Mouse (Mus musculus) heart, embryonic 11.5 days (tissue): ENCODE measurements around the gene Olfr573-ps1. TPM values are rescaled to one million over a fixed set of nuclear protein-coding genes. Genes with fewer than 3 reads are reported as not detected.

Experiments used
- ATAC-seq: fragments of 200-750 bp; cut with Nextera tagmentation; replicated peaks from 2 replicates; pipeline ENCODE4 v1.8.0; 2017; ENCODE audit warnings: moderate library complexity; ENCODE audit not compliant: insufficient number of reproducible peaks, low FRiP score, low TSS enrichment
- H3K27ac ChIP-seq: fragments of 300-500 bp; sonication (generic); 2 replicates; pipeline ENCODE4 v1.5.1; 2014; ENCODE audit warnings: mild to moderate bottlenecking, low read depth, low read length
- H3K27me3 ChIP-seq: fragments of 300-500 bp; sonication (generic); 2 replicates; pipeline ENCODE4 v1.6.1; 2014; ENCODE audit warnings: mild to moderate bottlenecking, low read length, mixed read lengths; ENCODE audit not compliant: control insufficient read depth, insufficient read depth
- H3K36me3 ChIP-seq: fragments of 300-500 bp; sonication (generic); 2 replicates; pipeline ENCODE4 v1.6.1; 2014; ENCODE audit warnings: mild to moderate bottlenecking, low read length, moderate library complexity, mixed read lengths; ENCODE audit not compliant: control insufficient read depth, insufficient read depth
- H3K4me1 ChIP-seq: fragments of 300-500 bp; sonication (generic); 2 replicates; pipeline ENCODE4 v1.6.1; 2014; ENCODE audit warnings: low read length; ENCODE audit not compliant: control insufficient read depth, insufficient read depth
- H3K4me2 ChIP-seq: fragments of 300-500 bp; sonication (generic); 2 replicates; pipeline ENCODE4 v1.6.1; 2014; ENCODE audit warnings: mild to moderate bottlenecking, moderate library complexity
- H3K4me3 ChIP-seq: fragments of 300-500 bp; sonication (generic); 2 replicates; pipeline ENCODE4 v1.5.1; 2014; ENCODE audit warnings: low read depth, low read length
- H3K9ac ChIP-seq: fragments of 300-500 bp; sonication (generic); 2 replicates; pipeline ENCODE4 v1.6.1; 2014; ENCODE audit warnings: mild to moderate bottlenecking, low read depth, low read length, moderate library complexity
- H3K9me3 ChIP-seq: fragments of 300-500 bp; sonication (generic); replicated peaks from 2 replicates; pipeline ENCODE4 v1.6.1; 2016; ENCODE audit warnings: low read length; ENCODE audit not compliant: control insufficient read depth
- WGBS: fragments of 180-500 bp; shearing (Covaris S2); extraction: QIAGEN DNeasy Blood & Tissue Kit; methylation state at CpG from one replicate; pipeline ENCODE4 v1.1.7; 2014; ENCODE audit not compliant: insufficient replicate concordance; 5-methylcytosine and 5-hydroxymethylcytosine counted together
- polyA plus RNA-seq: library from polyadenylated mRNA; unstranded; fragments of >200 nt; fragmentation: Nextera tagmentation; extraction: Ambion mirVana; gene quantifications from 2 replicates; pipeline ENCODE4 v1.2.1, GENCODE M21; 2014

Olfr573-ps1 gene
- not detected in 2 replicates for polyA plus RNA-seq

DNA sequence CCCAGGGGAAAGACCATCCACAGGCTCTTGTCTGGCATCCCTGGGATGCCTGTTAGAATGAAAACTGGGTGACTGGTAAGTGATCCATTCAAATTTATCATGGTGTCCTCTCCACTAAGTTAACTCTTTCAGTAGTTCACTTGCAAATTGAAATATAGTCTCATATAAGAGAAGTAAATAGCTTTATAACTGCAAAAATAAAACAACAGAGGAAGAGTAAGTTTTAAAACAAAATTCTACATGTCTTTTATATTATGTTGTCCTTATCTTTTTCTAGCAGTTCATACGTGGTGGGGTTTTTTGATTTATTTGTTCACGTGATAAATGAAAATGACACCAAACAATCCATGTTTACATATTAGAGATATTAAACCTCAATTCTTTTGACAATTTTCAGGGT is at the start of gene Olfr573-ps1:
TSS of gene Olfr573-ps1 (minus strand) at position 101 of the 400 bp plus-strand sequence.
- Histone ChIP-seq H3K4me2 (no peak within 1 kb of the TSS), H3K4me1 (no peaks in the 10 kb centered on the region), H3K9ac (no peak within 1 kb of the TSS), H3K27ac (no peak within 1 kb of the TSS), H3K9me3 (no peaks in the 10 kb centered on the region), H3K27me3 (no peaks in the 10 kb centered on the region), H3K4me3 (no peak within 1 kb of the TSS), H3K36me3 (no peaks in the 10 kb centered on the region)
- ATAC-seq: no peak
- 90% methylated on average over 2 of the region's 2 CpGs for WGBS

DNA sequence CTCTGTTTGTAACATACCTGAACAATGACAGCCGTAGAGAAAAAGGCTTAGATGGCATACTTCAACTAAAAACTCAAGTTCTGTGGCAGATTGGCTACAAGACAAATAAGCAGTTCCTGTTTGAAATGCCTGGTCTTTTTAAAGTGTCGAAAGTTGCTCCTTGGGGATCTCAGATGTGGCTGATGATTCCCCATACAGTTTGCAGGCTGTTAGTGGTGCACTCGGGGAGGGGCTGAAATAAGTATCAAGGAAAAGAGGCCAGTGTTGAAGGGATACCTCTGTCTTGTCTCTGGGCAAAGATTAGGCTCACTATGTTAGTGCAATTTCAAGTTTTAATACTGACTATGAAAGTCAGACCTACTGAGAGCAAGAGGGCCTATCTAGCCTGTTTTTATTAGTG is 46.8 kb upstream of the Olfr573-ps1 start, which contains the start of gene Olfr578:
TSS of gene Olfr578 (minus strand) at position 101 of the 400 bp plus-strand sequence.
- Histone ChIP-seq H3K9ac (no peak within 1 kb of the TSS), H3K27ac (no peak within 1 kb of the TSS), H3K36me3 (no peaks in the 10 kb centered on the region), H3K27me3 (no peaks in the 10 kb centered on the region), H3K4me2 (no peak within 1 kb of the TSS), H3K4me1 (no peaks in the 10 kb centered on the region), H3K4me3 (no peak within 1 kb of the TSS), H3K9me3 (no peaks in the 10 kb centered on the region)
- no peak for ATAC-seq
- WGBS: 46% methylated on average over 3 of the region's 3 CpGs

DNA sequence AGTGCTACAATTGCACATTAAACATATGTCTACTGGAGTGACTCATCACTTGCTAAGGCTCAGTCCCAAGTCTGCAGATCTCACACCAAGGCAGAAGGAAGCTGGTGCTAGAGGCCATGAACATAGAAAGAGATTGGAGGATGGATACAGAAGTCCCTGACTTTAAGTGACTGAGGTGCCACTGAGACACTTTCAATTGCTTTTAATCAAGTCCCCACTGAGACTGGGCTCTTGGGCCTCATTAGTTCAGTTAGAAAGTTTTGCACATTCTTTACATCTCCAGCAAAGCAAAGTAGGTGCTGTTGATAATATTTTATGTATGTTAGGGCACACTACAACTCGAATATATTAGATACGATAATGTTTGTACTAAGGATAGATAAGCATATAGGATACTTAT is 33.5 kb upstream of the Olfr573-ps1 start, which contains the start of gene Olfr577:
TSS of gene Olfr577 (minus strand) at position 101 of the 400 bp plus-strand sequence.
- ATAC-seq: no peak
- Histone ChIP-seq H3K27me3 (no peaks in the 10 kb centered on the region), H3K4me1 (no peaks in the 10 kb centered on the region), H3K27ac (no peak within 1 kb of the TSS), H3K9ac (no peak within 1 kb of the TSS), H3K9me3 (no peaks in the 10 kb centered on the region), H3K4me2 (no peak within 1 kb of the TSS), H3K36me3 (no peaks in the 10 kb centered on the region), H3K4me3 (no peak within 1 kb of the TSS)
- 74% methylated on average over 2 of the region's 2 CpGs for WGBS

DNA sequence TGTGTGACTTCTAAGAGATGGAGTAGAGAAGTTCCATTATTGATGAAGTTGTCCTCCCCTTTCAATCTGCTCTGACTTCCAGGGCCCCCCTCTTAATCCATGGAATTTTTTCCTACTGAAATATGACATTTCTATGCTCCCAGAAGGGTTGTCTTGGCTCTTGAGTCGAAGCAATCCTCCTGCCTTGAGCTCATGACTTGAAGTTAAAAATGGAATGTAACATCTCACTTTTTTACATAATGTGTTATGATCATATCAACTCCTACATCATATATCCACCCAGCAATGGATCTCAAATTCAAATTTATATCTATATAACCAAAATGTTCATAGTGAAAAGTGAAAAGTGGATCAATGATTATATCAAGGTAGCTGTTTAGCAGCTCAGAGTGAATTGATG is 32.0 kb upstream of the Olfr573-ps1 start:
- H3K36me3 ChIP-seq: no peaks in the 10 kb centered on the region
- H3K4me3 ChIP-seq: no peak overlapping the region
- H3K4me1 ChIP-seq: no peaks in the 10 kb centered on the region
- 64% methylated on average over 1 of the region's 1 CpGs for WGBS
- no peaks in the 10 kb centered on the region for H3K27me3 ChIP-seq
- no peak overlapping the region for H3K27ac ChIP-seq
- H3K9me3 ChIP-seq: no peaks in the 10 kb centered on the region
- H3K4me2 ChIP-seq: no peak overlapping the region
- no peak overlapping the region for H3K9ac ChIP-seq
- no peak for ATAC-seq

DNA sequence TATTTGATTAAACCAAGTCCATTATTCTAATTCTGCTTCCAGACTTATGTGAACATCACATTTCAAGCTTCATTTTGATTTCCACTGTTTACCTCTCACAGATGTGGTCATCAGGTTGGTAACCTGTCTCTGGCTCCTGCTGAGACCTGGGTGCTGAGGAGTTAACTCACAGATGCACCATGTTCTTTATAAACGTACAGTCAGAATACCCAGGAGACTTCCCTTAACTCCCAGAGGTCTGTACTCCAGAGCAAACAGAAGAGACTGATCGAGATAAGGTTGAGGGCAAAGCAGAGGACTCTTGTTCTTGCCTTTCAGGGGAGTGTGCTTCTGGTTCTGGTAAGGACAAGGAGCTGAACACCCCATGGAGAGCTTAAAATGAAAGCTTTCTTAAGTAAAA is 20.0 kb upstream of the Olfr573-ps1 start, which contains the start of gene Olfr576:
TSS of gene Olfr576 (plus strand) at position 301 of the 400 bp plus-strand sequence.
- WGBS: 13% methylated on average over 2 of the region's 2 CpGs
- H3K36me3 ChIP-seq: no peaks in the 10 kb centered on the region
- no peak for ATAC-seq
- H3K9ac ChIP-seq: no peak within 1 kb of the TSS
- H3K9me3 ChIP-seq: no peaks in the 10 kb centered on the region
- H3K4me3 ChIP-seq: no peak within 1 kb of the TSS
- no peak within 1 kb of the TSS for H3K27ac ChIP-seq
- no peak within 1 kb of the TSS for H3K4me2 ChIP-seq
- H3K4me1 ChIP-seq: no peaks in the 10 kb centered on the region
- H3K27me3 ChIP-seq: no peaks in the 10 kb centered on the region

DNA sequence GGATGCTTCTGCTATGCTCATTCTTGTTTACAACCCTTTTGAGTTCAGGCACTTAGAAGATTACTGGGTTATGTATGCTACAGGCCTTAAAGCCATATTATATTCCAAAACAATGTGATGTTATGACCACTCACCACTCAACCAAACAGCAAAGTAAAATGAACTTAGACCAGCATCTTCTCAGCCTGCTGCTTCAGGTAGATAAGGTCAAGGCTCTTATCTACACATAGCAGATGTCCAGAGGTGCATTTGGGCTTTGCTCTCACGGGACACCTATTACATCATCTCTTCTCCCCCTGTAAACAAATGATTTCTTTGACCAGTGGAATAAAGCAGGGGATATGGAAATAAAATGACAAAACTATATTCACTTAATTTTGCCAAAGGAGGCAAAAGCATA is 16.2 kb upstream of the Olfr573-ps1 start, which contains the start of gene Olfr575:
TSS of gene Olfr575 (minus strand) at position 183 of the 400 bp plus-strand sequence.
- 26% methylated on average over 1 of the region's 1 CpGs for WGBS
- Histone ChIP-seq H3K4me3 (no peak within 1 kb of the TSS), H3K4me2 (no peak within 1 kb of the TSS), H3K27ac (no peak within 1 kb of the TSS), H3K9me3 (no peaks in the 10 kb centered on the region), H3K36me3 (no peaks in the 10 kb centered on the region), H3K4me1 (no peaks in the 10 kb centered on the region), H3K9ac (no peak within 1 kb of the TSS), H3K27me3 (no peaks in the 10 kb centered on the region)
- ATAC-seq: peak; percentile 96

DNA sequence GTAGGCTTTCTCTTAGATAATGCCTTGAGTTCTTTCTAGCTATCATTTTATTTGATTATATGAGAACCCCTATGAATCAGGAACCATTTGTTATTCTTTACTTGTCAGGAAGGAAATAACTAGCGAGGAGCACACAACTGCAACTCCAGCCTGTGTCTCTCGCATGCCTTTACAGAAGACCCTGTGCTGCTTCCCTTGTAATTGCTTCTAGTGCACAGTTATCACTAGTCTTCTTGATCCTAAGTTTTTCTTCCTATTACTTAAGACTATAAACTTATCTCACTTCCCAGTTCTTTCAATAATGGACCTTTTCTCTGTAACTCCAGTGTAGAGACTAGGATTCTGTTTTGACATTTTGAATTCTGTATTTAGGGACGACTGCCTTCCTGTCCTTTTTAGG is 15.8 kb upstream of the Olfr573-ps1 start:
- H3K4me3 ChIP-seq: no peak overlapping the region
- no peak for ATAC-seq
- no peaks in the 10 kb centered on the region for H3K4me1 ChIP-seq
- H3K9ac ChIP-seq: no peak overlapping the region
- no peaks in the 10 kb centered on the region for H3K36me3 ChIP-seq
- no peaks in the 10 kb centered on the region for H3K9me3 ChIP-seq
- 52% methylated on average over 3 of the region's 3 CpGs for WGBS
- no peaks in the 10 kb centered on the region for H3K27me3 ChIP-seq
- H3K27ac ChIP-seq: no peak overlapping the region
- H3K4me2 ChIP-seq: no peak overlapping the region

DNA sequence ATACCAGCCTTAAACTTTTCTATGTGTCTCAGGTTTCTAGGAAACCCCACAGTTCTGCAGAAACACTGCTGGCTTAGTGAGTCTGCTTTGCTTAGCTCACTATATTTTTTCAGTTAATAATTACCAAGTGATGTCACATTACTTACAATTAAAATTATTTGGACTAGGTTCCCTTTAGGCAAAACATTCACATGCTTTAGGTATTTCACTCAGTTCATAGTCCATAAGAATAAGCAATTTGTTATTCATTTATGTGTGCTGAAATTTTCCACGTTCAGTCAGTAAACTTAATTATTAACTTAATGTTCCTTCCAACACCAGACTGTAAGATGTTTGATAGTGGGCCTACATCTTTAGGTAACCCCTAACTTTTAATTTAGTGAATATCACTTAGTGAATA is 8.4 kb upstream of the Olfr573-ps1 start:
- Histone ChIP-seq H3K36me3 (no peaks in the 10 kb centered on the region), H3K9ac (no peak overlapping the region), H3K4me3 (no peak overlapping the region), H3K4me1 (no peaks in the 10 kb centered on the region), H3K4me2 (no peak overlapping the region), H3K27ac (no peak overlapping the region), H3K27me3 (no peaks in the 10 kb centered on the region), H3K9me3 (no peaks in the 10 kb centered on the region)
- no peak for ATAC-seq
- WGBS: 65% methylated on average over 1 of the region's 1 CpGs

DNA sequence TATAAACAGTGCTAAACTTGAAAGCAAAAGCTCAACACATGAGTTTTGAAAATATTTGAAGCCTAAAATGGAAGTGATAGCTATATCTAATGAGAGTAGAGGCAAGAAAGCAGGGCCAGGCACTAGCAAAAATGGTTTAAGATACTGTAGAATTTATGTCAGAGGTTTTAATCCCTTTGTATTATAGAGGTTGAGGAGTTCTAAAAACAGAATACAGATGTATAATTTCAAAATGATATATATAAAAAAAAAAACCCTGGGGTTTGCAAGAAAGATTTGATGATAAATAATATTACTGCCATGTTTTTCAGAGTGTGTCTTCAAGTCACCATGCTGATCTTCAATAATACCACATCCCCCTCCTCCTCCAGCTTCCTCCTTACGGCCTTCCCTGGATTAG is 5.8 kb upstream of the Olfr573-ps1 start, which contains the start of gene Olfr574:
TSS of gene Olfr574 (plus strand) at position 301 of the 400 bp plus-strand sequence.
- ATAC-seq: no peak
- WGBS: 77% methylated on average over 1 of the region's 1 CpGs
- Histone ChIP-seq H3K27me3 (no peaks in the 10 kb centered on the region), H3K4me3 (no peak within 1 kb of the TSS), H3K4me2 (no peak within 1 kb of the TSS), H3K9me3 (no peaks in the 10 kb centered on the region), H3K36me3 (no peaks in the 10 kb centered on the region), H3K27ac (no peak within 1 kb of the TSS), H3K4me1 (no peaks in the 10 kb centered on the region), H3K9ac (no peak within 1 kb of the TSS)
